Mouse (Mus musculus) MN1 (cell line): ENCODE data around the gene Homez.

Experiments used
- DNase-seq: peaks from one replicate; pipeline ENCODE4 v3.0.0-alpha.2; 2016; ENCODE audit warnings: low spot score

Gene Homez

GRCm38 (mm10) chr14:54870861-54871260 is at the start of gene Homez:
TSS of gene Homez (minus strand) at chr14:54870961.
- DNase-seq = no peak

- DNase-seq = no peak
Observed at GRCm38 (mm10) chr14:54920076-54920685, 49.4 kb upstream of the Homez start.

DNA sequence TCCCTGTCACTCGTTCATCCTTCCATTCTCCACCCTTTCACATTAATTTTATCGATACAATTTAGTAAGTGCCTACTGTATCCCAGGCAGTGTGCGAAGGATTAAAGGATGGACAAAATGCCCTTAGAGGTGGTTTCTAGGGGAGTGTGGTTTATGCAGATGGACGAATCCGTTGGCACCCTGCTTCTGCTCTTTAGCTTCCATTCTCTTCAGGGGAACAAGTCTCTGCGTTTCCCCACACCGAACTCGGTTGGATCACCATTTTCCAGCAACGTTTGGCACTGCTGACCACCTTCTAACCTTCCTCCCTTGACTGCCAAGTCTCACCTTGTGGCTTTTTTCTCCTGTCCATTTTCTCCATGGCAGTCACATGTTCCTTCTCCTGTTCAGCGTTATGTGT is 42.6 kb upstream of the Homez start:
- DNase-seq = no peak

GRCm38 (mm10) chr14:54912886-54913285 is 42.1 kb upstream of the Homez start, which contains the start of gene Slc22a17:
TSS of gene Slc22a17 (minus strand) at chr14:54913132.
- DNase-seq = peak; percentile 55

- no peak for DNase-seq
Observed at GRCm38 (mm10) chr14:54912109-54912850, 41.5 kb upstream of the Homez start.

GRCm38 (mm10) chr14:54908682-54909081 is 37.9 kb upstream of the Homez start:
- DNase-seq = no peak

- no peak for DNase-seq
Observed at GRCm38 (mm10) chr14:54903641-54904040, 32.9 kb upstream of the Homez start.

DNA sequence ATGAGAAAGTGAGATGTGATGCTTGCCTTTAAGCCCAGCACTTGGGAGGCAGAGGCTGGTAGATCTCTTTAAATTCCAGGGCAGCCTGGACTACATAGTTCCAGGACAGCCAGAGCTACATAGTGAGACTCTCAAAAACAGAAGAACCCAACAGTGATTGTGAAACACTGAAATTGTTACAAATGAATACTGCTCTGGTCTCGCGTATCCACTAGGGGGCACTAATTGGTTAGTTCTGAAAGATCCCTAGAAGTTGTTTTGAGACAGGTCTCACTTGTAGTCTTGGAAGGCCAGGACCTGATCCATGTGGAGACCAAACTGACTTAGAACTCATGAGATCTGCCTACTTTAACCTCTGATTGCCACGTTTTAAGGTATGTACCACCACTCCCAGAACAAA is 29.6 kb upstream of the Homez start:
- DNase-seq = peak; percentile 87

GRCm38 (mm10) chr14:54897445-54897844 is 26.7 kb upstream of the Homez start:
- DNase-seq = no peak

- peak; percentile 67 for DNase-seq
Observed at GRCm38 (mm10) chr14:54894296-54895151, 23.8 kb upstream of the Homez start.

DNA sequence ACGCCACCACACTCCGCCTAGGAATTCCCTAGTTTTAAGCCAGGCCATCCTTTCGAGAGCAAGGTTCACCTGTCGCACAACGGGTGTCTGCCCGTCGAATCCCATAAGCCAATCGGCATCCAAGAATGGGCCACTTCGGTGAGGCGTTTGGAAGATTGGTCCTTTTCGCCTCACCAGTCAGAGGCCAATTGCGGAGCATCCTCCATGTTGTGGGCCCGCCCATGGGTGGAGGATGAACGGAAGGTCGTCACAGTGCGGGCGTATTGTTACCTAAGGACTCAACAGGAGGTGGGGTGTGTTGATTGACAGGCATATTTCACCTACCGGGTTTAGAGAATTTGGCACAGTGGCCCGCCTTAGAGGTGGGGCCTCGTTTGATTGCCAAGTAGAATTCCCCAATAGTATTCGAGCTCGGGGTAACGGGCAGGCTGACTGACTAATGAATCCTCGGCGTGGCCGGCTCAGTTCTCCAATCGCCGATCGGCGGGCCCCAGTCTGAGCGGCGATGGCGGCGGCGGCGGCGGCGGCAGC is 23.0 kb upstream of the Homez start:
- DNase-seq = peak; percentile 99

GRCm38 (mm10) chr14:54892200-54892599 is 21.4 kb upstream of the Homez start, which contains the start of gene Pabpn1:
TSS of gene Pabpn1 (plus strand) at chr14:54892500.
- no peak for DNase-seq

DNA sequence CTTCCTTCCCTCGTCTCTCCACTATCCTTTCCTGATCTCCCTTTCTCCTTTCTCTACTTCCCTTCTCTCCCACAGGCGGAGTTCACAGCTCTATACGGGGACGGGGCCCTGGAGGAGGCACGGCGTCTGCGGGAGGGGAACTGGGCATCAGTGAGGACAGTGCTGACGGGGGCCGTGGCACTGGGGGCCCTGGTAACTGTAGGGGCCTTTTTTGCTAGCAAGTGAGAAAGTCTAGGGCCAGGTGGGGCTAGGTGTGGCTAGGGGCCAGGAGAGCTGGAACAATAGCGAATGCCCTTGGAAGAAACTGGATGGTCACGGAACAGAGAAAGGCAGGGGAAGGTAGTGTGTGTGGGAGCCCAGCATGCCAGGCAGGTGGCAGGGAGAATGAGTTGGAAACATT is 14.5 kb upstream of the Homez start:
- no peak for DNase-seq

GRCm38 (mm10) chr14:54884022-54884712 is 13.4 kb upstream of the Homez start:
- no peak for DNase-seq

- DNase-seq = peak; percentile 85
Observed at GRCm38 (mm10) chr14:54883154-54884021, 12.6 kb upstream of the Homez start, which contains the start of the genes Bcl2l2 and Gm20521. TSS of gene Bcl2l2 (plus strand) at chr14:54883377. TSS of gene Gm20521 (plus strand) at chr14:54883441.

DNA sequence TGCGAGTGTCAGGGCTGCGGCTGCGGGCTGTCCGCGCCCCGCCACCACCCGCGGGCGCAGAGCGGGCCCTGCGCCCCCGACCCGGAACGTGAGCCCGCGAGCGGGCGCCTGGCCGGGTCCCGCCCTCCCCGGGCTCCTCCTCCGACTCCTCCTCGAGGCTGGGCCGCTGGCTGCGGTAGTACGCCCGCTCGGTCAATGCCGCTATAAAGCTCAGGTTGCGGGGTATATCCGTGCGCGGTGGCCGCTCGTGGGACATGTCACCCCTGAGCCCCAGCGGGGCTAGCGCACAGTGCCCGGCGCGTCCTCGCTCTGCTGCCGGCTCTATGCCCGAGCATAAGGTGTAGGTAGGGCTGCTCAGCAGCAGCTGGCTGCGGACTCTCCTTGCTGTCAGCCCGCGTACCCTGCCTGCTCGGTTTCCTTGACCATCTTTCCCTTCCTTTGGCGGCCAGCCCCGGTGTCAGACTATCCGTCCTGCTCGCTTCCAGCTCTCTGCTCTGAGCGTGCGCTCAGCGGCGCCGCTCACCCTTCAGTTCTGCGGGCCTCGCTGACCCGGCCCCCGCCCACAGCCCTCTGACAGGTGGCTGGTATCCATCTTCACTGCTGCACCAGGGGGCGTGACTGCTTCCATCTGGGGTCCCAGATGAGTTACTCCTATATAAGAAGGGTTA is 6.4 kb upstream of the Homez start, which contains the start of gene Ppp1r3e:
Ppp1r3e (minus strand) TSS at position 503 of the 668 bp plus-strand sequence.
- DNase-seq = peak; percentile 80

GRCm38 (mm10) chr14:54876539-54877047 is 5.8 kb upstream of the Homez start:
- DNase-seq = peak; percentile 95

DNA sequence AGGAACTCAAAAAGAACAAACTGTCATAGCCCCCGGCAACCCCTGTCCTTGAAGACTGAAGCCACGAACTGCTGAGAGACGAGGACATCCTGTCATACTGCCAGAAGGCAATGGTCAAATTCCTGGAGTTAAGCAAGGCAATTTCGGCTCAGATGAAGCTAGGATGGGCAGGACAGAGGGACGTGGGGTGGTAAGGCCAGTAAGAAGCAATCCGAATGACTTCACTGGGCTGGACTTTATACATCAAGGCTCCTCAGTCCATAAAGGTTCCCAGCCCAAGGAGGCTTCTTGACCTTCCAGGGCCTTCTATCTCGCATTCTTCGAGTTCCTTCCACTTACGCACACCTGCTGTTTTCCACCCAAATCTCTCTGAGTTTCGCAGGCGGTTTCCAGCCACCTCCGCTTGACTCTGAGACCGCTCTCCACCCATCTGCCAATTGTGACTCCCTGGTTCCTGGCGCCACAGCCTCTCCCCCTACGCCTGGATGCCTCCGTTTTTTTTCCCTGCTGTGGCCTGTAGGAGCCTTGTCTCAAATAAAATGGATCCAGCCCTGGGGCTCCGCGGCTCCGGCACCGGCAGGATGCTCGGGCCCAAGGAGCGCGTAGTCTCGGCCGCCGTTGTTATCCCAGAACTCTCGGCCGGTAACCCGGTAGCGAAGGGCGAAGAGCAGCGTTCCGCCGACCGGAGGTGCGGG is 5.2 kb upstream of the Homez start:
- DNase-seq = peak; percentile 76

GRCm38 (mm10) chr14:54874165-54874564 is 3.4 kb upstream of the Homez start:
- no peak for DNase-seq
